Mouse (Mus musculus) hindbrain, embryonic 12.5 days (tissue): Measurements from ENCODE around the gene Ptpn14. TPM values are rescaled to one million over a fixed set of nuclear protein-coding genes. Genes with fewer than 3 reads are reported as not detected.
A peak's percentile ranks its signal among the peaks of the same experiment; 100 is the strongest.

Experiments
- ATAC-seq: fragments of 200-750 bp; cut with Nextera tagmentation; 2 replicates; pipeline ENCODE4 v1.8.0; 2017; ENCODE audit warnings: moderate TSS enrichment; ENCODE audit not compliant: low FRiP score
- H3K27ac ChIP-seq: fragments of 300-500 bp; sonication (generic); 2 replicates; pipeline ENCODE4 v1.5.1; 2016; ENCODE audit warnings: mild to moderate bottlenecking
- H3K27me3 ChIP-seq: fragments of 300-500 bp; sonication (generic); 2 replicates; pipeline ENCODE4 v1.6.1; 2016; ENCODE audit warnings: mild to moderate bottlenecking
- H3K36me3 ChIP-seq: fragments of 300-500 bp; sonication (generic); 2 replicates; pipeline ENCODE4 v1.6.1; 2016; ENCODE audit warnings: mild to moderate bottlenecking
- H3K4me1 ChIP-seq: fragments of 300-500 bp; sonication (generic); 2 replicates; pipeline ENCODE4 v1.6.1; 2016
- H3K4me2 ChIP-seq: fragments of 300-500 bp; sonication (generic); replicated peaks from 2 replicates; pipeline ENCODE4 v1.6.1; 2016; ENCODE audit warnings: mild to moderate bottlenecking
- H3K4me3 ChIP-seq: fragments of 300-500 bp; sonication (generic); 2 replicates; pipeline ENCODE4 v1.5.1; 2016; ENCODE audit warnings: mild to moderate bottlenecking
- H3K9ac ChIP-seq: fragments of 300-500 bp; sonication (generic); 2 replicates; pipeline ENCODE4 v1.6.1; 2016; ENCODE audit warnings: mild to moderate bottlenecking, moderate library complexity
- H3K9me3 ChIP-seq: fragments of 300-500 bp; sonication (generic); replicated peaks from 2 replicates; pipeline ENCODE4 v1.6.1; 2016; ENCODE audit warnings: mild to moderate bottlenecking
- WGBS: fragments of 180-500 bp; shearing (Covaris S2); methylation state at CpG from one replicate; pipeline ENCODE4 v1.1.7; 2016; 5-methylcytosine and 5-hydroxymethylcytosine counted together
- polyA plus RNA-seq: library from polyadenylated mRNA; unstranded; fragments of >200 nt; fragmentation: Nextera tagmentation; extraction: Ambion mirVana; gene quantifications from 2 replicates; pipeline ENCODE4 v1.2.1, GENCODE M21; 2016

Gene Ptpn14
- polyA plus RNA-seq, 1 experiment from 2014 or later, result 7.6 TPM

DNA sequence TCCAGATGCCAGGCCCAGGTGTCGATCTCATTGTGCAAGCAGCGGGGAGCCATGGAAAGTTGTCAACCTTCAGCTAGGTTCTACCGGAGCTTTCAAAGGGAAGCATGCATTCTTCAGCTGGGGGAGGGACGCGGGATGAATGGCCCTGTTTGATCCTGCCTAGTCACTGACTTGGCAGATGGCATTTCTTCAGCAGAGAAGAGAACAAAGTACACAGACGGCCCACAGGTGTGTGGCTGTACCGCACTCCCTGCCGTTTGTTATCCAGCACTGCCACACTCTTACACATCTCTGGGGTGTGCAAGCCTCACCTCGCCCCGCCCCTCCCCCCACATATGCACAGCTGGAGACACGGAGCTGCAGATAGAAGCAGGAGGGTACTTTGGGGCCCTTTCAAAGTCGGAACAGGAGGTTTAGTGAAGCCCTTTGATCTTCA is 102.7 kb downstream of the Ptpn14 start:
- no peak overlapping the region for H3K27ac ChIP-seq
- WGBS, result 18% methylated on average over 12 of the region's 12 CpGs
- no peak overlapping the region for H3K4me3 ChIP-seq
- H3K36me3 ChIP-seq, result no peaks in the 10 kb centered on the region
- H3K9ac ChIP-seq, result no peak overlapping the region
- peaks cover 15% of the 10 kb centered on the region for H3K4me1 ChIP-seq
- ATAC-seq, result no peak
- no peaks in the 10 kb centered on the region for H3K9me3 ChIP-seq
- H3K27me3 ChIP-seq, result no peaks in the 10 kb centered on the region
- H3K4me2 ChIP-seq, result no peak overlapping the region

DNA sequence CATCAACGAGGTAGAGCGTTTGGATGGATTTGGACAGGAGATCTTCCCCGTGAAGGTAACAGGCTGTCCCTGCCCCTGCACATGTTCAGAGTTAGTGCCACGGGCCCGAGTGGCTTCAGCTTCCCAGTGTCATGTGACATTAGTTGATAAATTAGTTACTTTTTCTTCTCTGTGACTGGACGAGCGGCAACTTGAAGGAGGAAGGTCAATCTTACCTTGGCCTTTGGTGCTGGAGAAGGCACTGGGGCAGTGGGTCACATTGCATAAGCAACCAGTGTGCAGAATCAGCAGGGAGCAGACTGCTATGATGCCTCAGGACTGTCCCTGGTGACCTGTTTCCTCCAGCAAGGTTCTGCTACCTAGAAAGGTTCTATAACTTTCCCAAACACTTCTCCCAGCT is 105.3 kb downstream of the Ptpn14 start:
- Histone ChIP-seq H3K27ac (no peak overlapping the region), H3K4me3 (no peak overlapping the region), H3K9me3 (no peaks in the 10 kb centered on the region), H3K36me3 (no peaks in the 10 kb centered on the region), H3K4me2 (no peak overlapping the region), H3K9ac (no peak overlapping the region), H3K4me1 (peaks cover 15% of the 10 kb centered on the region), H3K27me3 (no peaks in the 10 kb centered on the region)
- WGBS, result 70% methylated on average over 7 of the region's 7 CpGs
- no peak for ATAC-seq

DNA sequence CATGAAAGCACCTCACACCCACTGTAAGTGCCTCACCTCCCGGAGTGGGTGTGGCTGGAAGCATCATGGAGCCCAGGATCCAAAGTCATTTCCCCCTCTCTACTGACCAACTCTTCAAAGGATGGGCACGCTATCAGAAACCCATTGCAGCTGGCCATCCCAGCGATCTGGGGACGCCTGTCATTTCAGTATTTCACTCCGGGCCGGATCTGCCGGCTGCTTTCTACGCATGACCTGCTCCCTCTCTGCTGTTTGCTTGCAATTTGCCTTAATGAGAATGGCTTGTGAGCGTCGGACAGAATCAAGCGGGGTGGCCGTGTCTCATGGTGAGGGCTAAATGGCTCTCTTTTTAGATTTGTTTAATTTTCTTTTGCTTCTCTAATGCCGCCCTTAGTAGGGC is 106.1 kb downstream of the Ptpn14 start:
- Histone ChIP-seq H3K4me2 (no peak overlapping the region), H3K36me3 (0 out of 2 replicates have a peak, but pooled peaks cover 5% of the 10 kb centered on the region), H3K27ac (0 out of 2 replicates have a peak overlapping the region, but pooled peaks have one; percentile 23), H3K4me3 (no peak overlapping the region), H3K4me1 (peaks cover 15% of the 10 kb centered on the region), H3K9me3 (no peaks in the 10 kb centered on the region), H3K9ac (no peak overlapping the region), H3K27me3 (no peaks in the 10 kb centered on the region)
- no peak for ATAC-seq
- WGBS, result 52% methylated on average over 13 of the region's 13 CpGs

DNA sequence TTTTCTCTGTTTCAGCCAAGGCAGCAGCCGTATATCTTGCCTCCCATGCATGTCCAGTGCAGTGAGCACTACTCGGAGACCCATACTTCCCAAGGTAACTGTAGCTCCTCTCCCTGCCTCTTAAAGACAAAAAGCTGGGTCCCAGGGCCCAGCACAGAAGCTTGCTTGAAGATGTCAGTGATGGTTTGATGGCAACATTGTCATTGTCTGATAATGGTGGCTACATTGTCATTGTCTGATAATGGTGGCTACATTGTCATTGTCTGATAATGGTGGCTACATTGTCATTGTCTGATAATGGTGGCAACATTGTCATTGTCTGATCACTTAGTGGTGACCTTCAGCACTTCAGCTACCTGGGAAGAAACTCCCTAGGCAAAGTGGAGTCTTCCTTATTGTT is 118.3 kb downstream of the Ptpn14 start:
- WGBS, result 75% methylated on average over 2 of the region's 2 CpGs
- no peak for ATAC-seq
- H3K27ac ChIP-seq, result no peak overlapping the region
- no peak overlapping the region for H3K4me2 ChIP-seq
- H3K36me3 ChIP-seq, result peaks cover 19% of the 10 kb centered on the region
- H3K9ac ChIP-seq, result no peak overlapping the region
- H3K9me3 ChIP-seq, result no peaks in the 10 kb centered on the region
- no peaks in the 10 kb centered on the region for H3K4me1 ChIP-seq
- no peak overlapping the region for H3K4me3 ChIP-seq
- H3K27me3 ChIP-seq, result no peaks in the 10 kb centered on the region

DNA sequence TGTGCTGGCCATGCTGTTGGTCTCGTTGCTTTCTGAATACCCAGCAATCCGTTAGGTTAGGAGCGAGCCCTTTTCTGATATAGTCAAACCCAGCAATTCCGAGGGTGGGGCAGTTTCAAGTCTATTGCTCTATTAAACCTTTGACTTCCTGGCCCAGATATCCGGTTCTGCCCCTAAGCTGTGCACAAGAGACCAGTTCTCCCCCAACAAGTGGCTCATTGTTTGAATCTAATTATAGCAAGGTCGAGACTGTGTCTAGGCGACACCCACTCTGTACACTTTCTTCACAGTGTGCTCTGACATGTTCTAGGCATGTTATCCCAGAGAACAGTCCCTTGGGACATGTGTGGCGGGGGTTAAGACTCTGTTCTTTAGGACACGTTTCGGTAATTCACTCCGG is 121.5 kb downstream of the Ptpn14 start:
- Histone ChIP-seq H3K9me3 (no peaks in the 10 kb centered on the region), H3K9ac (no peak overlapping the region), H3K27me3 (no peaks in the 10 kb centered on the region), H3K36me3 (peaks cover 13% of the 10 kb centered on the region), H3K4me1 (no peaks in the 10 kb centered on the region), H3K4me3 (no peak overlapping the region), H3K4me2 (no peak overlapping the region), H3K27ac (no peak overlapping the region)
- WGBS, result 81% methylated on average over 11 of the region's 11 CpGs
- no peak for ATAC-seq

DNA sequence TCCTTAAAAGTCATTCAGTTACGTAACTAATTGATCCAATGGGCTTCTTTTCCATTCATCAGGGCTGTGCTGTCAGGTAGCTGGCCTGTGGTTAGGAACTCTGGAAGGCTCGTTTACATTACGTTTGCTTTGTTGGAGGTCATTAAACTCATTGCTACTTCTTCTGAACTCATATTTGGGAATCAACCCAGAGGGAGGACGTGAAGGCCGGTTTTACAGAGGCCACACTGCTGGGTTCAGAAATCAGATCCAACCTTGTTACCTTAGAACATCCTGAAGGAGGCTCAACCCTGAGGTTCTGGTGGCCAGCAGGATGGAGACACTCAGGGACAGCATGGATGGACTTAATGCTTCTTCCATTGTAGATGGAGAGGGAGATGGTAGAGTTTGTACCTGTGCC is 124.0 kb downstream of the Ptpn14 start:
- no peak overlapping the region for H3K4me3 ChIP-seq
- ATAC-seq, result no peak
- H3K27ac ChIP-seq, result no peak overlapping the region
- H3K36me3 ChIP-seq, result peaks cover 12% of the 10 kb centered on the region
- H3K27me3 ChIP-seq, result no peaks in the 10 kb centered on the region
- WGBS, result 85% methylated on average over 5 of the region's 5 CpGs
- H3K4me1 ChIP-seq, result no peaks in the 10 kb centered on the region
- no peak overlapping the region for H3K9ac ChIP-seq
- H3K9me3 ChIP-seq, result no peaks in the 10 kb centered on the region
- H3K4me2 ChIP-seq, result no peak overlapping the region

DNA sequence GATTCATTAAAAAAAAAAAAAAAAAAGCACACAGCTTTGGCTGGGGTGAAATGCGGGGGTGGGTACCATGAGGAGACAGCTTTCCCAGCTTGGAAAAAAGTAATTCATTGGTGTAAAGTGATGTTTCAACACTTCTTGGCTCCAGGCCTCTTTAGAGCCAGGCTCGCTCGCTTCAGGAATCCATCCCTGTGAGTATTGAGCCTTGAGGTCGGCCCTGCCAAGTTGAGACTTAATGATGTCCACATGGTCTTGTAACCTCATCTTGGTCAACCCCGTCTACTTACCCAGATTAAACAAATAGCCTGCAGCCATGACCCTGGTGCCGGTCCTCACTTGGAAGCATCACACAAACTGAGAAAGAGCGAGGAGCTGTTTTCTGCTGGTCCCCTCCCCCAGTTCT is 124.4 kb downstream of the Ptpn14 start:
- H3K36me3 ChIP-seq, result peaks cover 10% of the 10 kb centered on the region

DNA sequence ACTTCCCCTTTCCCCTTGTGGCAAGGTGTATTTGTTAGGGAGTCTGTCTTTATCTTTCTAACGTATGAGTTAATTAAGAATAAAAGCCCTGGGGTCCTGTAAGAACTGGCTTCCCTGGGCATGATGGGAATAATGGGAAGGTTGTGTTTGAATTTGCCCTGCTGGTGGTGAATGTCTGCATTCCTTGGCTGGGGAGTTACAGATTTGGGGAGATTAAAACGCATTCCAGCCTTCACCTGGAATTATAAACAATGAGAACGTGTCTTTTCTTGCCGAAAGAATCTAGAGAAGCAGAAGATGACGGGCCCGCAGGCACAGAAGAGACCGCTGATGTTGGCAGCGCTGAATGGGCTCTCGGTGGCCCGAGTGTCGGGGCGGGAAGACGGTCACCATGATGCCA is 126.6 kb downstream of the Ptpn14 start:
- H3K36me3 ChIP-seq, result peaks cover 10% of the 10 kb centered on the region
- no peaks in the 10 kb centered on the region for H3K4me1 ChIP-seq
- no peaks in the 10 kb centered on the region for H3K9me3 ChIP-seq
- no peak overlapping the region for H3K4me2 ChIP-seq
- WGBS, result 88% methylated on average over 13 of the region's 13 CpGs
- no peak for ATAC-seq
- H3K9ac ChIP-seq, result no peak overlapping the region
- H3K4me3 ChIP-seq, result no peak overlapping the region
- no peaks in the 10 kb centered on the region for H3K27me3 ChIP-seq
- H3K27ac ChIP-seq, result no peak overlapping the region

More for the DNA sequence above, 124.4 kb downstream of the Ptpn14 start:
- ATAC-seq, result no peak
- Histone ChIP-seq H3K9me3 (no peaks in the 10 kb centered on the region), H3K27ac (no peak overlapping the region), H3K4me3 (no peak overlapping the region), H3K4me2 (no peak overlapping the region), H3K9ac (no peak overlapping the region), H3K27me3 (no peaks in the 10 kb centered on the region), H3K4me1 (no peaks in the 10 kb centered on the region)
- WGBS, result 76% methylated on average over 7 of the region's 7 CpGs

DNA sequence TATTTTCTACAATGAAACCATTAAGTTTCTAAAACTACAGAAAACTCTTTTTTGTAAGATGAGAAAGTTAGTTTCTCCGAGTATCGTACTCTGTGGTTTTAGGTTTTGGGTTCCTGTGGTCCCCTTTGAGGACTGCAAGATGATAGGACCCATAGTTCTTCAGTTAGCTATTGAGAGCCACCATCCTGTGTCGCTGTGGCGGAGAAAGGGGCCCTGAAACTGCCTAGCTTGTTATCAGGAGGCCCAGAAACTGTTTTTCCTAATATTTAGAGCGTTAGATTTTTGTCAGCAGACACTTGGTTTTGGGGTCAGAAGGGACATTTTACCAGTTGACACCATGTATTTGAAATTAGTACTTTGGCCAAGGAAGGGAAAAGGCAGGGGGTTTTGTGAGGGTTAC is 127.7 kb downstream of the Ptpn14 start:
- H3K4me2 ChIP-seq, result no peak overlapping the region
- H3K36me3 ChIP-seq, result peaks cover 2% of the 10 kb centered on the region
- 0 out of 2 replicates have a peak, but pooled peaks cover 4% of the 10 kb centered on the region for H3K4me1 ChIP-seq
- H3K9ac ChIP-seq, result no peak overlapping the region
- ATAC-seq, result no peak
- WGBS, result 95% methylated on average over 5 of the region's 5 CpGs
- H3K27me3 ChIP-seq, result no peaks in the 10 kb centered on the region
- no peak overlapping the region for H3K4me3 ChIP-seq
- H3K27ac ChIP-seq, result no peak overlapping the region
- no peaks in the 10 kb centered on the region for H3K9me3 ChIP-seq

DNA sequence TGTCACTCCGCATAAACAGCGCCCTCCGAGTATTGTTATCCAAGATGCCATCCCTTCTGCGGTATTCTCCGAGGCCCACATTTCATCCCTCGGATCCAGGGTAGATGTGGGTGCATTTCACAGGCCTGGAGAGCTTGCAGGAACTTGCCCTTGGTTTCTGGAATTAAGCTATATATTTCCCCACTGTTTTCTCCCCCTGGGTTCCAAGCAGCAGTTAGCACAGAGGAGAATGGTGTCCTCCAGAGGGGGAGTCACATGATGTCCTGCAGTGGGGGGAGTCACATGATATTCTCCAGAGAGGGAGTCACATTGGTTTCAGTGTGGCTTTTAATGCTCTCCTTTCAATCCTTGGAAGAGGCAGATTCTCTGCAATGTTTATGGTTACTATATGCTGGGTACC is 130.3 kb downstream of the Ptpn14 start:
- 76% methylated on average over 6 of the region's 6 CpGs for WGBS
- H3K27ac ChIP-seq, result no peak overlapping the region

DNA sequence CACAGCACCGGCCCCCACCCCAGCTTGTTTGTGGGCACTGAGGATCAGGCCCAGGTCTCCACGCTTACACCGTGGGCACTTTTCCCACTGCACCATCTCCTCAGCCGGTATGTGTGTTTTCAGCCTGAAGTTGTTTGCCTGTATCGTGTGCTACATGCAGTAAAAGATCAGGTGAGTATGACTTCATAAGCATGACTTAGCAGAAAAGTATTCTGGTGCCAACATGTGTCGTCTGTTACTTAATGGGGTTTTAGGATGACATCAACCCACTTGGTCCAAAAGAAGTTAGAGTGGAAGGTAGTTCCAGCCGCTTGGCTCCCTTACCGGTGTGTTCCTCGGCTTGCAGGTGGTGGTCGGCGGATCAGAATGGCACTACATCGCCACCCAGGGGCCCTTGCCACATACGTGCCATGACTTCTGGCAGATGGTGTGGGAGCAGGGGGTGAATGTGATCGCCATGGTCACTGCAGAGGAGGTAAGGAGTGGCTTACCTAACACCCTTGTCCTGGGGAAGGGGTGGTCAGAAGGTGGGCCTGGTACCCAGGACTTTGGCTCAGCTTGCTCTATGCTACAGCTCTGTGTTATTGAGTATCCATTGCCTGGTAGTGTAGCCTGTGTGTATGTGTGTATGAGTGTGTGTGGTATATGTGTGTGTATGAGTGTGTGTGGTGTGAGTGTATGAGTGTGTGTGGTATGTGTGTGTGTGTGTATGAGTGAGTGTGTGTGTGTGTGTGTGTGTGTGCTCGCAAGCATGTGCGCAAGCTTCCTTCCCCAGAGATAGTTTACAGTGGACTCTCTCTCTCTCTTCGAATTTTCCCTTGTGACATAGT is 132.3 kb downstream of the Ptpn14 start:
- Histone ChIP-seq H3K4me2 (no peak overlapping the region), H3K4me3 (no peak overlapping the region), H3K27me3 (no peaks in the 10 kb centered on the region), H3K4me1 (peaks cover 10% of the 10 kb centered on the region), H3K9ac (no peak overlapping the region), H3K27ac (no peak overlapping the region), H3K9me3 (no peaks in the 10 kb centered on the region), H3K36me3 (no peaks in the 10 kb centered on the region)
- 89% methylated on average over 17 of the region's 17 CpGs for WGBS
- no peak for ATAC-seq

More for the DNA sequence above, 130.3 kb downstream of the Ptpn14 start:
- no peak for ATAC-seq
- H3K4me3 ChIP-seq, result no peak overlapping the region
- no peak overlapping the region for H3K9ac ChIP-seq
- H3K27me3 ChIP-seq, result no peaks in the 10 kb centered on the region
- H3K9me3 ChIP-seq, result no peaks in the 10 kb centered on the region
- H3K4me2 ChIP-seq, result no peak overlapping the region
- no peaks in the 10 kb centered on the region for H3K36me3 ChIP-seq
- peaks cover 4% of the 10 kb centered on the region; the same call in 1 of the 2 replicates for H3K4me1 ChIP-seq

DNA sequence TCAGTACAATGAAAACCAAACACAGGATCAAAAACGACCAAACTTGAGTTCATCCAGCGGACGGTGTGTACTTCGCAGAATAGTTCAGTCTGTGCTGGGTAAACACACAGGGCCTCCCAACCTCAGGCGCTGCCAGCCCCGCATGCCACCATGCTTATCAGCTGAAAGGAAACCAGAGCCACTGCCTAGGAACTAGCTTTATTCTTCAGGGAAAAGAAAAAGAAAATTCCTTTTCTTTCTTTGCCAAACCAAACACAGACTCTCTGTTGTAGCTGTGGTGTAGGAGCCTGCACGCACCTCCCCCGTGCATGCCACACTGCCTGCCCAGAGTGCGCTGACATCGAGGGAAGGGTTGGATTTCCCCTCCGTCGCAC is 132.9 kb downstream of the Ptpn14 start:
- H3K9ac ChIP-seq, result no peak overlapping the region

DNA sequence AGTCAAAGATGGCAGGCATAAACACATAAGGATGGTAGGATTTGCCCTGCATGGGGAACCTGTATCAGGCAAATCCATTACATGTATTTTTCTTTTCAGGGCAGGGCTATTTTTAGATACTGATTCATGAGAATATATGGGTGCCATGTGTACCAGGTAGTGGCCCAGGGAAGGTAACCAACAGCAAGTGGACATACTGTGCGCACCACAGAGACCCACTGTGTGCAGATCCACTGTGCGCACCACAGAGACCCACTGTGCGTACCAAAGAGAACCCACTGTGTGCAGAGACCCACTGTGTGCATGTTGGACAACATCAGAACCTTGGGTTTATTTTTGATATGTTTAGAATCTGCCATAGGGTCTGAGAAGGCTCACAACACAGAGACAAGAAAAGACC is 135.7 kb downstream of the Ptpn14 start:
- no peak for ATAC-seq
- WGBS, result 95% methylated on average over 3 of the region's 3 CpGs
- H3K36me3 ChIP-seq, result no peaks in the 10 kb centered on the region
- H3K4me2 ChIP-seq, result no peak overlapping the region
- H3K9ac ChIP-seq, result no peak overlapping the region
- H3K27ac ChIP-seq, result no peak overlapping the region
- H3K4me1 ChIP-seq, result peaks cover 16% of the 10 kb centered on the region
- no peaks in the 10 kb centered on the region for H3K27me3 ChIP-seq
- no peak overlapping the region for H3K4me3 ChIP-seq
- no peaks in the 10 kb centered on the region for H3K9me3 ChIP-seq

More for the DNA sequence above, 132.9 kb downstream of the Ptpn14 start:
- Histone ChIP-seq H3K4me3 (no peak overlapping the region), H3K27me3 (no peaks in the 10 kb centered on the region), H3K36me3 (no peaks in the 10 kb centered on the region), H3K27ac (no peak overlapping the region), H3K4me1 (peaks cover 12% of the 10 kb centered on the region), H3K4me2 (no peak overlapping the region), H3K9me3 (no peaks in the 10 kb centered on the region)
- WGBS, result 65% methylated on average over 12 of the region's 12 CpGs
- ATAC-seq, result no peak
